Mouse (Mus musculus) frontal cortex, postnatal 14 days (tissue): ENCODE results near the gene Mdm2.
"Not testable (repeated sequence)": the region's sequence is repeated elsewhere in the genome, so short reads cannot be mapped to it uniquely, and the experiment has no call there.

Experiments
- DNase-seq, 2 experiments: peaks; one replicate each; pipeline ENCODE4 v3.0.0; 2022; ENCODE audit warnings: low spot score in 2 of 2

The Mdm2 gene

DNA sequence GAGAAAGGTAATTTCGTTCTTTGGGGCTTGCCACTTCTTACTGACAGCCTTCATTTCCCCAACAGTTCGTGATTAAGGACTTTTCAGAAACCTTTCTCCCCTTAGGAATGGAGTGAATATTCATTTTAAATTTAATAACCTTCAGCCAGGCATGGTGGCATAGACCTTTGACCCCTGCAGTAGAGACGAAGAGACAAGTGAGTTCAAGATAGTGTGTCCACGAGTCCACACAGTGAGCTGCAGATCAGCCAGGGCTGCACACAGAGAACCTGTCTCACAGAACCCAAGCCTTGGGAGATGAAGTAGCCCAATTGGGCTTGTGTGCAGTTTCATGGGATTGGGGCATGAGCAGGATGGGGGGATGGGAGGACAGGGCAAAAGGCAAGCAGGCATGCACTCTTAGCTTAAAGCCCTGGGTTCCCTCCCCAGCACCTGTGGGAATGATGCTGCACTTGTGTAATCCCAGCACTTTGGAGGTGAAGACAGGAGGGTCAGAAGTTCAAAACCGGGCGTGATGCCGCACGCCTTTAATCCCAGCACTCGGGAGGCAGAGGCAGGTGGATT is 1.7 kb upstream of the Mdm2 start:
- DNase-seq: no peak

- no peak for DNase-seq
Observed at GRCm38 (mm10) chr10:117711408-117711807, 850 bp upstream of the Mdm2 start.

DNA sequence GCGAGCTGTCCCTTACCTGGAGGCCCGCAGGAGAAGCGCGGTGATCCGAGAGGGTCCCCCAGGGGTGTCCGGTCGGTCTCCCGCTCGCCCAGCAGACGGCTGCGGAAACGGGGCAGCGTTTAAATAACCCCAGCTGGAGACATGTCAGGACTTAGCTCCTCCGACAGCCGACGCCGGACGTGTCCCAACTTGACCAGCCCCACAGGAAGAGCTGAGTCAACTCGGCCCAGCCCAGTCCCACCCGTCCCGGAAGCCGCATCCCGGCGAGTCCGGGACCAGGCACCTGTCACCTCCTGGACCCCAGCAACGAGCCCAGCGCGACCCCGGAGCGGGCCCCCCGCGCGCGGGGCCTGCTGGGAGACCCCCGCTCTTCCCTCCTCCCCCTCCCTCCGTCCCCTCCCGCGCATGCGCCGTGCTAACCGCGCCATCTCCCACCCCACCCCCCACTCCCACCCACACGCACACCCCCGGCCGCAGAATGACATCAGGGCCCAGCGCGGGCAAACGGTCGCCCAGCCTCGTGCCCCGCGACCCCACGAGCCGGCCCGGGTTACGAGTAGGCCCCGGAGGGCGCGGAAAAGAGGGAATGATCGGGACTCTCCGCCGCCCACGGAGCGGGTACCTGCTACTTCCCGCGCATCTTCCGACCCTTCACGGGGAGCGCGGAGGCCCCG is 491 bp downstream of the Mdm2 start:
- DNase-seq: peak; percentile 47 to 48

DNA sequence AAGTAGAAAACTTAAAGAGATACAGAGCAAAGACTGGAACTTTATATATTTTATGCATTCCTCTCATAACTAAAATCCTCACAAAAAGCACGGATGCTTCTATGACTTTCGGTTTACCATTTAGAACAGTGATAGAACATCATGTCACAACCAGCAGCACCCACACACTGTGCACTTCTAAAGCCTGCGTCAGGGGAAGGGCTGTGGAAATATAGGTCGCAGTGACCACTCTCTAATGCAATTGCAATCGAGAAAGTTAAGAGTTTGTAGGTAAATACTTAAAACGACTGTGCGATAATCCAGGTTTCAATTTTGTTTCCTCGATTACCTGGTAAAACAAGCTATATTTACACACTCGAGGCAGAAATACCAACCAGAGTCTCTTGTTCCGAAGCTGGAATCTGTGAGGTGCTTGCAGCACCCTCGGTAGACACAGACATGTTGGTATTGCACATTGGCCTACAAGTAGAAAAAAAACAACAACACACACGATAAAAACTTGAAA is 1.2 kb downstream of the Mdm2 start:
- DNase-seq: no peak

GRCm38 (mm10) chr10:117708856-117709255 is 1.7 kb downstream of the Mdm2 start:
- no peak for DNase-seq

DNA sequence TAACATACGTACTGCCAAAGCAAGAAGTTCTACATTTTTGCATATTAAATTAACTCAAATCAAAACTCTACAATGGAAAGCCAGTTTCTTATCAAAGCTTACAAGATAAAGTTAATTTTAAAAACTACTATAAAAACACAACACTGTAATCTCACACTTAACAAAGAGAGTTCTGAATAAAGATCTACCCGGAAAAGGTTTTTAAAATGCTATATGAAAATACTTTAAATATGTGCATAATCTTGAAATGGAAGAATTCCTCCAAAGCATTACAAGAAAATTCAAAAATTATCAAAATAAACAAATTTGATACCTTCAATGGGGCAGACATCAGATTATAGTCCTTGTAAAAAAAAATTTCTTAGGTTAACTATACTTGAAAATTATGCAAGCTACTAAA is 2.2 kb downstream of the Mdm2 start:
- no peak for DNase-seq

DNA sequence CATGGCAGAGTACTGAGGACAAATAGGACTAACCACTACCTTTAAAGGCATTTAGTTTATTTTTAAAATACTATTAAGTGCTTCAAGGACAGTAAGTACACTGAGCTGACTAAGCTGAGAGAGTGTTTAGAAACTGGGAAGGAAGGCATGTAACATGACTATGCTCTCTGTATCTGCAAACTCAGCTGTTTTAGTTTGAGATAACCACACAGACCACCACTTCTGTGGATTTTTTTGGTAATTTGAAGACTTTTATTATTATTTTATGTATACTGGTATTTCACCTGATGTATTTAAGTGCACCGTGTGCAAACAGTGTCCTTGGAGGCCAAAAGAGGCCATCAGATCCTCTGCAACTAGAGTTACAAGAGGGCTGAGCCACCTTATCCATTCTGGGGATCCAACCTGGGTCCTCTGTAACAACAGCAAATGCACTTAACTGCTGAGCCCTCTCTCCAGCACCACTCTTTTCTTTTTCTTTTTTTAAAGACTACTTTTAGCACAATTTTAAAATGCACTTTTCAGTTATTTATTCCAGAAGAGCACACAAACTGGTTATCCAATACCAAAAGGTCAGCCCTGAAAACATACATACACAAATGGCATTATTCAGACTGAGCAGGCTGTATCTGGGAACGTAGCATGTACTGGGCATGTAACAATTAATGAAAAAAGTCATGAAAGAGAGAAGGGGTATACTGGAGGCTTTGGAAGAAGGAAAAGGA is 3.3 kb downstream of the Mdm2 start:
- DNase-seq: no peak

DNA sequence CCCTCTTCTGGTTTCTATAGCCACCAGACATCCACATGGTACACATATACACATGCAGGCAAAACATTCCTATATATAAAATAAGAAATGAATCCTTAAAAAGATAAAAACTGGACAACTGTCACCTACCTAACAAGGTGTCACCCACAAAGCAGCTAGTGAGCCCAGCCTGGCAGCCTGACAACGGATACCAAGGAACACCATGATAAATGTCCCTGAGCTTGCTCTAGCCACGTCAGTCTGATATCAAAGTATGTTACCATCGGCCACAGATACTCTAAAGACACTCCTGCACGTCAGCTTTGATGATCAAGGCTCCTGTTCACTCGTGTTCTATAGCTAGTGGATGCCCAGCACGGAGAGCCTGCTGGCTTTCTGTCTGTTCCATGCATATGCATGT is 4.1 kb downstream of the Mdm2 start:
- DNase-seq: no peak

DNA sequence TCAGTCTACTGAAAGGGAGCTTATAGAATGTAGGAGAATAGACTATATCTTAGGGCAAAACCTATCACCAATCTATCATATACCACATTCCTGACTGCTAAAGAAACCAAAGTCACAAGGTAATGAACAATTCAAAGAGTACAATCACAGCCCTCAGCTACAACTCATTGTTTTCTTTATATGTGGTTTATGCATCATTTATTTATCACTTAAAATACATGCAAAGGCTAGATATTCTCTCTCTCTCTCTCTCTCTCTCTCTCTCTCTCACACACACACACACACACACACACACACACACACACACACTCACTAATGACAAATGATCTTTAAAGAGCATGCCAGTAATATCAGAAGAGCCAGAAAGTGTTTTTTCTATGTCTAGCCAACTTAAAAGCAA is 4.8 kb downstream of the Mdm2 start:
- DNase-seq: no peak

- DNase-seq: no peak
Observed at GRCm38 (mm10) chr10:117704964-117705335, 5.6 kb downstream of the Mdm2 start.

GRCm38 (mm10) chr10:117704314-117704963 is 6.1 kb downstream of the Mdm2 start:
- not testable (repeated sequence) for DNase-seq

GRCm38 (mm10) chr10:117703506-117703905 is 7.1 kb downstream of the Mdm2 start:
- no peak for DNase-seq

GRCm38 (mm10) chr10:117702024-117702833 is 8.3 kb downstream of the Mdm2 start:
- DNase-seq: no peak

- no peak for DNase-seq
Observed at GRCm38 (mm10) chr10:117701034-117701829, 9.3 kb downstream of the Mdm2 start.

DNA sequence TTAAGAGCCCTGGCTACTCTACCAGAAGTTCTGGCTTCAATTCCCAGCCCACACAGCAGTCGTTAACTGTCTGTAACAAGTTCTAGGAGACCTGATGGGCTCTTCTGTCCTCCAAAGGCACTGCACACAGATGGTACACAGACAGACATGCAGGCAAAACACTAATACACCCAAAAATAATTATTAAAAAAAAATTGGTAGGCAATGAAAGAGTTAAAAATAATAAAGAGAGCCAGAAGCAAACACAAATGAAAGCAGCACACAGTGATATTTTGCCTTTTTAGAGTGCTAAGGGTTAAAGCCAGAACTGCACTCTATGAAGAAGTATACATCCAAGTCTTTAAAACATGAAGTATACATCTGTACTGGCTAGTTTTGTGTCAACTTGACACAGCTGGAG is 10.1 kb downstream of the Mdm2 start:
- DNase-seq: no peak

GRCm38 (mm10) chr10:117699914-117700313 is 10.6 kb downstream of the Mdm2 start:
- DNase-seq: no peak

GRCm38 (mm10) chr10:117698313-117699138 is 12.0 kb downstream of the Mdm2 start:
- no peak for DNase-seq

GRCm38 (mm10) chr10:117697561-117698115 is 12.9 kb downstream of the Mdm2 start:
- DNase-seq: no peak

- DNase-seq: no peak
Observed at GRCm38 (mm10) chr10:117696827-117697560, 13.6 kb downstream of the Mdm2 start.
